Mouse (Mus musculus) stomach, embryonic 14.5 days (tissue): Measurements from ENCODE around the gene Rfx7. TPM values are rescaled to one million over a fixed set of nuclear protein-coding genes. Genes with fewer than 3 reads are reported as not detected.
A peak's percentile ranks its signal among the peaks of the same experiment; 100 is the strongest.

Source experiments
- ATAC-seq: fragments of 200-750 bp; cut with Nextera tagmentation; 2 replicates; pipeline ENCODE4 v1.8.0; 2017; ENCODE audit warnings: low read depth, moderate TSS enrichment; ENCODE audit not compliant: insufficient number of reproducible peaks, insufficient read depth, low FRiP score
- H3K27ac ChIP-seq: fragments of 300-500 bp; sonication (generic); 2 replicates; pipeline ENCODE4 v1.5.1; 2014; ENCODE audit warnings: mild to moderate bottlenecking, low read length, moderate library complexity, mixed read lengths
- H3K27me3 ChIP-seq: fragments of 300-500 bp; sonication (generic); 2 replicates; pipeline ENCODE4 v1.6.1; 2014; ENCODE audit warnings: low read length, control low read depth, mixed read lengths; ENCODE audit not compliant: control insufficient read depth, insufficient read depth
- H3K36me3 ChIP-seq: fragments of 300-500 bp; sonication (generic); 2 replicates; pipeline ENCODE4 v1.6.1; 2014; ENCODE audit warnings: mild to moderate bottlenecking, control low read depth, low read length, moderate library complexity, mixed read lengths; ENCODE audit not compliant: control insufficient read depth, insufficient read depth
- H3K4me1 ChIP-seq: fragments of 300-500 bp; sonication (generic); 2 replicates; pipeline ENCODE4 v1.6.1; 2014; ENCODE audit warnings: low read length, control low read depth, mixed read lengths; ENCODE audit not compliant: control insufficient read depth, insufficient read depth
- H3K4me2 ChIP-seq: fragments of 300-500 bp; sonication (generic); replicated peaks from 2 replicates; pipeline ENCODE4 v1.6.1; 2014; ENCODE audit warnings: low read depth, low read length, control low read depth
- H3K4me3 ChIP-seq: fragments of 300-500 bp; sonication (generic); 2 replicates; pipeline ENCODE4 v1.5.1; 2014; ENCODE audit warnings: low read depth, low read length, control low read depth
- H3K9ac ChIP-seq: fragments of 300-500 bp; sonication (generic); replicated peaks from 2 replicates; pipeline ENCODE4 v1.6.1; 2014; ENCODE audit warnings: low read depth, mild to moderate bottlenecking, control low read depth, low read length, moderate library complexity, mixed read lengths
- H3K9me3 ChIP-seq: fragments of 300-500 bp; sonication (generic); 2 replicates; pipeline ENCODE4 v1.6.1; 2016; ENCODE audit warnings: low read depth, low read length, control low read depth; ENCODE audit not compliant: control insufficient read depth
- WGBS: fragments of 180-500 bp; shearing (Covaris S2); extraction: QIAGEN DNeasy Blood & Tissue Kit; methylation state at CpG from one replicate; pipeline ENCODE4 v1.1.7; 2014; 5-methylcytosine and 5-hydroxymethylcytosine counted together
- polyA plus RNA-seq: library from polyadenylated mRNA; unstranded; fragments of >200 nt; fragmentation: Nextera tagmentation; extraction: Ambion mirVana; gene quantifications from 2 replicates; pipeline ENCODE4 v1.2.1, GENCODE M21; 2014

Gene Rfx7
- polyA plus RNA-seq, 1 experiment from 2014 or later = 21.7 TPM

DNA sequence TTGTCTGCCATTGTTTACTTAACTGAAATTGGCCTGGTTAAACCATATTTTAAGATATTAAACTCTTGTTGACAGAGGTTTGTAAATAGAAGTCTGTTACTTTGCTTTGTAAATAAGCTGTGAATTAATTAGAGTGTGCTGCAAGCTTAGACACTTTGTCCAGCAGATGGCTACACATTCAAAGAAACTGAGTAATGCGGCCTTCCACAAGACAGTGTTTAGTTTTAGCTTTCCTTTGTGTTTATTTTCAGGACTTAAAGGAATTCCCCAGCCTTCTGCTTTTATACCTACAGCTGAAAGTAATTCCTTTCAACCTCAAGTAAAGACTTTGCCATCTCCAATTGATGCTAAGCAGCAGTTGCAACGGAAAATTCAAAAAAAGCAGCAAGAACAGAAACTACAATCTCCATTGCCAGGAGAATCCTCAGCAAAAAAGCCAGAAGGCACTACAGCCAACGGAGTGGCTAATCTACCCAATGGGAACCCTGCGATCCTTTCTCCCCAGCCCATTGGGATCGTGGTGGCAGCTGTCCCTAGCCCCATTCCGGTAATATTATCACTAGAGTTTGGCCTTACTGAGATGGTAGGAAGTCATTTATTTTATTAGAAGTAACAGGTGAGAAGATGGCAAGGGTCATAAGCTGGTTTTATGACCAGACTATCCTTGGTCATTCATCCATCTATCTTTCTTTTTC lies 82.9 kb downstream of the Rfx7 start:
- H3K36me3 ChIP-seq = peaks cover 42% of the 10 kb centered on the region
- no peak overlapping the region for H3K27ac ChIP-seq
- ATAC-seq = no peak
- H3K9ac ChIP-seq = no peak overlapping the region
- H3K9me3 ChIP-seq = no peaks in the 10 kb centered on the region
- no peaks in the 10 kb centered on the region for H3K27me3 ChIP-seq
- no peaks in the 10 kb centered on the region; the same call in 1 of the 2 replicates for H3K4me1 ChIP-seq
- WGBS = 54% methylated on average over 6 of the region's 6 CpGs
- H3K4me2 ChIP-seq = no peak overlapping the region
- no peak overlapping the region for H3K4me3 ChIP-seq

DNA sequence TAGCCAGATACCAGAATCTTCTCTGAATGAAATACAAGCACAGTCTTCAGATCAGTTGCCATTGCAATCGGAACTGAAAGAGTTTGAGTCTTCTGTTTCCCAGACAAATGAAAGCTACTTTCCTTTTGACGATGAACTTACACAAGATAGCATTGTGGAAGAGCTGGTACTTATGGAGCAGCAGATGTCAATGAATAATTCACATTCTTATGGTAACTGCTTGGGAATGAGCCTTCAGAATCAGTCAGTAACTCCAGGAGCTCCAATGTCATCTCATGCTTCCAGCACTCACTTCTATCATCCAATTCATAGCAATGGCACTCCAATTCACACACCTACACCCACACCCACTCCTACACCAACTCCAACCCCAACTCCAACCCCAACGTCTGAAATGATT lies 86.0 kb downstream of the Rfx7 start:
- no peaks in the 10 kb centered on the region; the same call in 1 of the 2 replicates for H3K4me1 ChIP-seq
- H3K9ac ChIP-seq = no peak overlapping the region
- H3K4me2 ChIP-seq = no peak overlapping the region
- ATAC-seq = no peak
- H3K9me3 ChIP-seq = no peaks in the 10 kb centered on the region
- H3K27me3 ChIP-seq = no peaks in the 10 kb centered on the region
- 93% methylated on average over 3 of the region's 3 CpGs for WGBS
- no peak overlapping the region for H3K4me3 ChIP-seq
- no peak overlapping the region for H3K27ac ChIP-seq
- H3K36me3 ChIP-seq = peaks cover 36% of the 10 kb centered on the region

DNA sequence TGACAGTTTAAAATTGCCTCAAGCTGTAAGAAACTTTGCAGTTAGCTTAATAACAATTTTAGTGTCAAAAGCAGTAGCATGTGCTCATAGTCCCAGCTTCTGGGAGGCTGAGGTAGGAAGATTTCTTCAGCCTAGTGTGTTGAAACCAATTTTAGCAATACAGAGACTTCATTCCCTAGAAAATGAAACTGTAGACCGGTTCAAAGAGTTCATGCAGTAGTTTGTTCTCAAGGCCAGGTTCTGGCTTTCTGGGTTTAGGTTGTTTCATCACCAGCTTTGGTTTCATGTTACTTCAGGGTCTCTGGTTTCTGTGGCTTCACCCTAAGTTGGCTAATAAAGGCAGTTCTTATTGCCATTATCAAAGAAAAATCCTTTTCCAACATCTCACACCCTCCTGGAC lies 91.6 kb downstream of the Rfx7 start:
- ATAC-seq = no peak
- Histone ChIP-seq H3K4me3 (no peak overlapping the region), H3K27ac (no peak overlapping the region), H3K4me2 (no peak overlapping the region), H3K27me3 (no peaks in the 10 kb centered on the region), H3K4me1 (peaks cover 7% of the 10 kb centered on the region; the same call in 1 of the 2 replicates), H3K9me3 (no peaks in the 10 kb centered on the region), H3K36me3 (peaks cover 14% of the 10 kb centered on the region; the same call in 1 of the 2 replicates), H3K9ac (no peak overlapping the region)
- 87% methylated on average over 1 of the region's 1 CpGs for whole genome bisulfite sequencing

DNA sequence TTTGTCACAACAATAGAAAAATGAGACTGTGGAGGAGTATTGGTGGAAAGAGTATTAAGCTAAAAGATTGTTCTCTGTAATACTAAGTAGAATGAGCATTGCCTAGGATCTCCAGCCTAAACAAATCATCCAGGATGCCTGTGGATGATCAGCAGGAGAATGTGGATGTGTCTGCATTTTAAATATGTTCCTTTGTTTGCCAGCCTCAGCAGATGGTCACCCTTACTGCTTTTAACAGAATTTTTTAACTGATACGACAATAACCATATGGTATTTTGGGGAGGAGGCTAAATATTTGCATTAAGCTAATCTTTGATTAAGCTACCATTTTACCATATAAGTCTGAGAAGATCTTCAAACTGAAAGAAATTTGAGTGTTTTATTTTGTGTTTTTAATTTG lies 95.6 kb downstream of the Rfx7 start:
- peaks cover 3% of the 10 kb centered on the region; the same call in 1 of the 2 replicates for H3K36me3 ChIP-seq
- no peaks in the 10 kb centered on the region for H3K9me3 ChIP-seq
- no peak overlapping the region for H3K9ac ChIP-seq
- peak overlapping the region; percentile 49; the same call in 1 of the 2 replicates for H3K27ac ChIP-seq
- peaks cover 13% of the 10 kb centered on the region; the same call in 1 of the 2 replicates for H3K4me1 ChIP-seq
- no peaks in the 10 kb centered on the region for H3K27me3 ChIP-seq
- no peak overlapping the region for H3K4me2 ChIP-seq
- no peak for ATAC-seq
- no peak overlapping the region for H3K4me3 ChIP-seq
- 24% methylated on average over 1 of the region's 1 CpGs for WGBS

DNA sequence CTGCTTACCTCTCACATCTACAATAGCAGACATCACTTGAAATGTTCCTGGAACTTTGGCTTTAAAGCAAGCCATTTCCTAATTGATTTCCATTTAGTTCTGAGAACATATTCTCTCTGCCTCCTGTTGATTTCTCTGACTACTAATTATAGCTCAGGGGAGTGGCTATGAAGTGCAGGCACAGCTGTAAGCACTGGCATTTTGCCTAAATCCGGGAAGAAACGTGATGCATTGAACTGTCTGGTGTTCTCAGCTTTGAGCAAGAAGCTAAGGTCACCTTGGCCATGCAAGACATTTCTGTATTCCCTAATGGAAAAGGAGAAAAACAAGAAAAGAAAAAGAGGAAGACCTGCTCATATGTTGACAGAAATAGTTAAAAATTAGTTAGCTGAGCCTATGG lies 96.6 kb downstream of the Rfx7 start:
- H3K27me3 ChIP-seq = no peaks in the 10 kb centered on the region
- ATAC-seq = 0 out of 2 replicates have a peak, but pooled peaks have one; percentile 63
- H3K9me3 ChIP-seq = no peaks in the 10 kb centered on the region
- H3K27ac ChIP-seq = peak overlapping the region; percentile 49; the same call in 1 of the 2 replicates
- no peak overlapping the region for H3K4me2 ChIP-seq
- no peak overlapping the region for H3K9ac ChIP-seq
- peaks cover 13% of the 10 kb centered on the region; the same call in 1 of the 2 replicates for H3K4me1 ChIP-seq
- H3K36me3 ChIP-seq = peaks cover under 1% of the 10 kb centered on the region; the same call in 1 of the 2 replicates
- no peak overlapping the region for H3K4me3 ChIP-seq
- WGBS = 6% methylated on average over 2 of the region's 2 CpGs

DNA sequence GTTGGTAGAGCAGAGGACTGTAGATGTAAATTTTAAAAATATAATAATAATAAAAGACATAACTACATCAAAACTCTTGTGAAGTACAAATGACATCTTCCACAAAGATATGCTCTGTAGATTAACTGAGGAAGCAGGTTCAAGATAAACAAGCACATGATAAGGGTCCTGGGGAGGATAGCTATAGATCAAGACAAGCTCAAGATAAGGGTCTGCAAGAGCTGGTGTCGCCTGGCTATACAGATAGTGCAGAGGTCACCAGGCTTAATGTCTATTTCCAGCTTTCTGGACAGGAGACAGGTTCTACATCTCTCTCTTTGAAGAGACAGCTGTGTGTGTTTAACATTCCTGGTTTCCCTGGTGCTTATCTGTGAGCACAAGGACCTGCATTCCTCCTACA lies 100.2 kb downstream of the Rfx7 start:
- WGBS = 5% methylated on average over 1 of the region's 1 CpGs
- Histone ChIP-seq H3K36me3 (no peaks in the 10 kb centered on the region), H3K9me3 (no peaks in the 10 kb centered on the region), H3K9ac (no peak overlapping the region), H3K4me2 (no peak overlapping the region), H3K27me3 (no peaks in the 10 kb centered on the region), H3K27ac (no peak overlapping the region), H3K4me3 (no peak overlapping the region), H3K4me1 (peaks cover 13% of the 10 kb centered on the region; the same call in 1 of the 2 replicates)
- no peak for ATAC-seq

DNA sequence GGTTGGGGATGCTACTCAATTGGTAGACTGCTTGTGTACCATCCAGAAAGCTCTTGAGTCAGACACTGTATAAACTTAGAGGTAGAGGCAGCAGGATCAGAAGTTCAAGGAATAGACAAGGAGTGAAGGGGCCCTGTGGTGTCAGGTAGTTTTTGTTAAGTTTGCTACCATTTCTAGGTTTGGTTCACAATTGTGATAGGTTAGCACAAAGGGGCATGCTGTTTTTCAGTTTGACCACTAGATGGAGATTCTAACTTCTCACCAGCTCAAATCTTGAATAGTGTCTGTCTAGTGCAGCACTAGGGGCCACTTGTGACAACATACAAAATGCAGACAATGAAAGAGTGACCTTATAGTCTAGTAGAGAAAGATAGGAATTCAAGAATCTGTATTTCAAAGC lies 103.1 kb downstream of the Rfx7 start:
- H3K4me1 ChIP-seq = peaks cover 8% of the 10 kb centered on the region
- no peak for ATAC-seq
- H3K4me3 ChIP-seq = no peak overlapping the region
- H3K27me3 ChIP-seq = no peaks in the 10 kb centered on the region
- H3K9ac ChIP-seq = no peak overlapping the region
- no peak overlapping the region for H3K27ac ChIP-seq
- H3K36me3 ChIP-seq = no peaks in the 10 kb centered on the region
- no peak overlapping the region for H3K4me2 ChIP-seq
- H3K9me3 ChIP-seq = no peaks in the 10 kb centered on the region

DNA sequence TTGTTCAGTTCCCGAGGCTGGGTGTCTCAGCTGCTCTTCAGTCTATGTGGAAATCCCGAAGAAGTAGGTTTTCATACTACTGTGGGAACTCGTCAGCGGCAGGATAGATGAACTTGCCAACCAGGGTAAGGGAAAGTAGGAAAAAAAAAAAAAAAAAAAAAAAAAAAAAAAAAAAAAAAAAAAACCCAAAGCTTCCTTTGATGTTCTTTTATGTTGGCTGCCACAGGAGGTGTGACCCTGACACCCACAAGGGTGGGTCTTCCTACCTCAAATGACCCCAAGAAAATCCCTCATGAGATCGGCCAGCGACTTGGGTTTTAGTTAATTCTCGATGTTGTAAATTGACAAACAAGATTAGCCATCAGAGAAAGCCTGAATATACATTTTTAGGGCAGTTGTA lies 104.5 kb downstream of the Rfx7 start:
- no peak for ATAC-seq
- H3K4me3 ChIP-seq = no peak overlapping the region
- no peak overlapping the region for H3K9ac ChIP-seq
- no peak overlapping the region for H3K4me2 ChIP-seq
- no peaks in the 10 kb centered on the region for H3K9me3 ChIP-seq
- peaks cover 21% of the 10 kb centered on the region for H3K4me1 ChIP-seq
- H3K27ac ChIP-seq = no peak overlapping the region
- no peaks in the 10 kb centered on the region for H3K36me3 ChIP-seq
- WGBS = 82% methylated on average over 7 of the region's 7 CpGs
- no peaks in the 10 kb centered on the region for H3K27me3 ChIP-seq

DNA sequence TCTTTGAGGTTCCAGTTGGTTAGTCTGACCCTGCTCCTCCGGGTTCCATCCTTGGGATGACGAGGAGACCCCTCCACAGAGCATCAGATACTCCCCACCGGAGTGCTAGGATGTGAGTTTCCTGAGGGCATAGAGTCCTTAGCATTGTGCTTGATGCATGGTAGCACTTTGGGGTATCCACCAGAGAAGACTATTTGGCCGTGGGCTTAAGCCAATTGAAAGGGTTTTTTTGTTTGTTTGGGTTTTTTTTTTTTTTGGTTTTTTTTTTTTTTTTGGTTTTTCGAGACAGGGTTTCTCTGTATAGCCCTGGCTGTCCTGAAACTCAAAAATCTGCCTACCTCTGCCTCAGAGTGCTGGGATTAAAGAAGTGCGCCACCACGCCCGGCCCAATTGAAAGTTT lies 105.2 kb downstream of the Rfx7 start:
- 90% methylated on average over 8 of the region's 8 CpGs for WGBS
- Histone ChIP-seq H3K36me3 (no peaks in the 10 kb centered on the region), H3K4me1 (peaks cover 23% of the 10 kb centered on the region), H3K27me3 (no peaks in the 10 kb centered on the region), H3K27ac (no peak overlapping the region), H3K9ac (no peak overlapping the region), H3K4me2 (no peak overlapping the region), H3K4me3 (no peak overlapping the region), H3K9me3 (no peaks in the 10 kb centered on the region)
- ATAC-seq = no peak
